Mouse (Mus musculus) neural tube, embryonic 15.5 days (tissue): ENCODE results near the gene Acaa1b. TPM values are rescaled to one million over a fixed set of nuclear protein-coding genes. Genes with fewer than 3 reads are reported as not detected.

Experiments used
- ATAC-seq: fragments of 200-750 bp; cut with Nextera tagmentation; 2 replicates; pipeline ENCODE4 v1.8.0; 2017; ENCODE audit warnings: mild to moderate bottlenecking, moderate TSS enrichment, moderate library complexity; ENCODE audit not compliant: low FRiP score
- H3K27ac ChIP-seq: fragments of 300-500 bp; sonication (generic); replicated peaks from 2 replicates; pipeline ENCODE4 v1.5.1; 2015; ENCODE audit warnings: mild to moderate bottlenecking, inconsistent platforms
- H3K27me3 ChIP-seq: fragments of 300-500 bp; sonication (generic); replicated peaks from 2 replicates; pipeline ENCODE4 v1.6.1; 2015; ENCODE audit warnings: inconsistent platforms
- H3K36me3 ChIP-seq: fragments of 300-500 bp; sonication (generic); 2 replicates; pipeline ENCODE4 v1.6.1; 2015; ENCODE audit warnings: inconsistent platforms
- H3K4me1 ChIP-seq: fragments of 300-500 bp; sonication (generic); 2 replicates; pipeline ENCODE4 v1.6.1; 2015; ENCODE audit warnings: inconsistent platforms
- H3K4me2 ChIP-seq: fragments of 300-500 bp; sonication (generic); 2 replicates; pipeline ENCODE4 v1.6.1; 2015; ENCODE audit warnings: inconsistent platforms, mild to moderate bottlenecking, moderate library complexity
- H3K4me3 ChIP-seq: fragments of 300-500 bp; sonication (generic); replicated peaks from 2 replicates; pipeline ENCODE4 v1.5.1; 2015; ENCODE audit warnings: mild to moderate bottlenecking, inconsistent platforms
- H3K9ac ChIP-seq: fragments of 300-500 bp; sonication (generic); replicated peaks from 2 replicates; pipeline ENCODE4 v1.6.1; 2015; ENCODE audit warnings: mild to moderate bottlenecking, inconsistent platforms
- H3K9me3 ChIP-seq: fragments of 300-500 bp; sonication (generic); replicated peaks from 2 replicates; pipeline ENCODE4 v1.6.1; 2016; ENCODE audit warnings: inconsistent platforms
- WGBS: fragments of 180-500 bp; shearing (Covaris S2); methylation state at CpG from one replicate; pipeline ENCODE4 v1.1.7; 2015; ENCODE audit warnings: mixed read lengths; 5-methylcytosine and 5-hydroxymethylcytosine counted together
- polyA plus RNA-seq: library from polyadenylated mRNA; unstranded; fragments of >200 nt; fragmentation: Nextera tagmentation; extraction: Ambion mirVana; gene quantifications from 2 replicates; pipeline ENCODE4 v1.2.1, GENCODE M21; 2015

The Acaa1b gene
- polyA plus RNA-seq, 1 experiment from 2014 or later = 5.6 TPM

DNA sequence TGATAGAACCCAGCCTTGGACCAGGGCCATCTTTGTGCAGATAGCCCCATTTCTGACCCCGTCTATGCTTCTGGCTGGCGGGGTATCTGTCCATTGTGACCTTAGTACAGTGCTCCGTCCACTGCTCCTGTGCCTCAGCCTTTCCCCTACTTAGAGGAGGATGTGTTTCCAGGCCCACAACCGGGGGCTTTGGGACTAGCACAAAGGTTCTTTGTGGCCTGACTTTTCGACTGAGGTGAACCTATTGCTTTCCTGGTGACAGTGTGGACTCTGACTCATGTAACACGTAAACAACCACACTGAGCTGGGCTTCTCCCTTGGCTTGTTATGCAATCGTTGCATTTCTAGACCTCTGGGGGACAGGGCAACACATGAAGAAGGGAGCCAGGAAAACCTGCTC lies 7.8 kb upstream of the Acaa1b start:
- Histone ChIP-seq H3K4me3 (no peak overlapping the region), H3K9me3 (no peaks in the 10 kb centered on the region), H3K9ac (no peak overlapping the region), H3K4me1 (no peaks in the 10 kb centered on the region), H3K27ac (no peak overlapping the region), H3K27me3 (no peaks in the 10 kb centered on the region), H3K4me2 (no peak overlapping the region), H3K36me3 (no peaks in the 10 kb centered on the region)
- no peak for ATAC-seq
- WGBS = 86% methylated on average over 7 of the region's 7 CpGs

DNA sequence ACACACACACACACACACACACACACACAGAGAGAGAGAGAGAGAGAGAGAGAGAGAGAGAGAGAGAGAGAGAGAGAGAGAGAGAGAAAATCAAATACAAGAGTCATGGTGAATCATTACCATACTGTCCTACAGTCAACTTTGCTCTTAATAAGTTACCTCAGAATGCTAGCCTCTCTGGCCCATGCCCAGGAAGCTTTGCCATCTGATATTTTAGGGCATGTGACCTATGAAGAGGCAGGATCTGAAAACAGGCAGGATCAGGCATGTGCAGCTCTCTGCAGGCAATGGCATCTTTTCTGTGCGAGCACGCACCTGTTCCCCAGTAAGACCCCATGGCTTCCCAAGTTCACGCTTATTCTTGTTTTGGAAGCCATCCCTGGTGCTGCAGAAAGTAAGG lies 3.8 kb upstream of the Acaa1b start:
- H3K4me3 ChIP-seq = no peak overlapping the region
- no peak for ATAC-seq
- H3K9ac ChIP-seq = no peak overlapping the region
- WGBS = 85% methylated on average over 3 of the region's 3 CpGs
- H3K4me2 ChIP-seq = no peak overlapping the region
- H3K27ac ChIP-seq = no peak overlapping the region
- H3K4me1 ChIP-seq = peaks cover 11% of the 10 kb centered on the region
- H3K36me3 ChIP-seq = no peaks in the 10 kb centered on the region
- no peaks in the 10 kb centered on the region for H3K9me3 ChIP-seq
- peaks cover 12% of the 10 kb centered on the region for H3K27me3 ChIP-seq

DNA sequence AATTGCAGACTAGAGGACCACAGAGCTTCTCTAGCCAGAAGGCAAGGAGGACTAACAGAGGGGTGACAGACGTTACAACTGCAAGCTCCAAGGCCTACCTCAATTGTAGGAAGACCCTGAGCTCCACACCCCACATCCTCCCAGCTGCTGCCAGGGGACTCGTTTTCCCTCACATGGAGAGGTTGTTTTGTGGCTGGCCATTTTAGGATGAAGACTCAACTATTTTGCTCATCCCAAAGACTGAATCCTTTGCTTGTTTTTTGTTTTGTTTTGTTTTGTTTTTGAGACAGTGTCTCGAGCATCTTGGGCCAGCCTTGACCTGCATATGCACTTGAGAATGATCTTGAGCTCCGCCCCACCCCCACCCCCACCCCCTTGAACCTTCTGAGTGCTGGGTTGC lies 2.0 kb upstream of the Acaa1b start, which contains the start of gene Gm47289:
Gm47289 (plus strand) TSS at position 301 of the 400 bp plus-strand sequence.
- peaks cover 20% of the 10 kb centered on the region for H3K27me3 ChIP-seq
- peaks cover 11% of the 10 kb centered on the region for H3K4me1 ChIP-seq
- ATAC-seq = no peak
- H3K27ac ChIP-seq = no peak within 1 kb of the TSS
- no peaks in the 10 kb centered on the region for H3K9me3 ChIP-seq
- H3K4me2 ChIP-seq = no peak within 1 kb of the TSS
- WGBS = 56% methylated on average over 4 of the region's 4 CpGs
- no peaks in the 10 kb centered on the region for H3K36me3 ChIP-seq
- H3K9ac ChIP-seq = no peak within 1 kb of the TSS
- H3K4me3 ChIP-seq = no peak within 1 kb of the TSS

DNA sequence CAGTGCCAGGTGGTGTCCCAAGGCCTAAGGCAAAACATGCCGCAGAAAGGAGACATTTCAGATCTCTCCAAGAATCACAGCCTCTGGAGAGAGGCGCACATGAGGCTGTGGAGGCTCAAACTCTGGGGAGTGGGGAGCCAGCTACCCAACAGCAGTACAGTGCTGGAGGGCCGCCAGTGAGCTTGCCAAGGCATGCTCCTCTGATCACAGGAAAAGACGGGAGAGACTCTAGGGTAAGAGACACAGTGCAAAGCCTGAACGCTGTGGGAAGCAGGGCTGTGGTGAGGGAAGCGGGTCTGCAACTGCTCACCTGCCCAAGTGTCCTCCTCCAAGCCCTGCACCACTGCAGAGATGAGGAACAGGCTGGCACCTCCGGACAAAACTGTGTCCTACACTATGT lies 1.1 kb downstream of the Acaa1b start:
- H3K36me3 ChIP-seq = no peaks in the 10 kb centered on the region
- H3K4me2 ChIP-seq = peak overlapping the region; percentile 70
- peaks cover 11% of the 10 kb centered on the region for H3K4me1 ChIP-seq
- H3K27ac ChIP-seq = no peak overlapping the region
- peaks cover 20% of the 10 kb centered on the region for H3K27me3 ChIP-seq
- no peak overlapping the region for H3K9ac ChIP-seq
- 61% methylated on average over 7 of the region's 7 CpGs for WGBS
- 0 out of 2 replicates have a peak, but pooled peaks have one; percentile 15 for ATAC-seq
- H3K9me3 ChIP-seq = no peaks in the 10 kb centered on the region
- H3K4me3 ChIP-seq = peak overlapping the region; percentile 57

DNA sequence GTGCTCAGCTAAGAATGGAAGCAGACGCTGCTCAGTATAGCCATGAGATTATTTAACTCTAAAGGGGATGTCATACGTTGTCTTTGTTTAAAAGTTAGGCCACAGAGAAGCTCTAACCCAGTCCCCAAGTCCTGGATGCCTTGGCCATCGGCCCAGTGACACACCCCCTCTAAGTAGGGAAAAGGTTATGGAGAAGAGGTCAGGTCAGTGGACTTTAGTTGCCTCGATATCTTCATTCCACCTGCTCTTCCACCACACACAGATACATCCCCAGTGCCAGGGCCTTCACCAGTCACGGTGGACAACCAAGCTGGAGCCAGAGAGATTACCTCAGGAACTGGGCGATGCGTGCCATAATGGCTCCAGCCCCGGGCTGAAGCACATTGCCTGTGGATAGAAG lies 1.5 kb downstream of the Acaa1b start:
- WGBS = 86% methylated on average over 8 of the region's 8 CpGs

DNA sequence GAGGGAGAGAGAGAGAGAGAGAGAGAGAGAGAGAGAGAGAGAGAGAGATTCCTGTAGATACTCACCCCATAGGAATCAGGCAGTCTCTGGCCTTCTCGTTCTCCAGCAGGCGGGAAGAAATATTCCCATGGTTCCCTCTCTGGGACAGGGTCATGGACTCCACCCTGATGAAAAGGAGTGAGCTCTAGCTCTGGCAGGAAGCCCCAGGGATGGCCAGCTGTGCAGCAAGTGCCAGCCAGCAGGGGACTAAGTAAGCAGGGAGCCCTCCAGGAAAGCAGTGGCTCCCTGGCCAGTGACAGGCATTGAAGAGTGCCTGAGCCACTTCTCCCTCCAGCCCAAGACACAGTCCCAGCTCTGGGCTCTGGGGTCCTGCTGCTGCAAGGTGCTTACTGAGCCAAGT lies 5.1 kb downstream of the Acaa1b start:
- Histone ChIP-seq H3K36me3 (no peaks in the 10 kb centered on the region), H3K9me3 (no peaks in the 10 kb centered on the region), H3K4me3 (no peak overlapping the region), H3K27me3 (peaks cover 12% of the 10 kb centered on the region), H3K27ac (no peak overlapping the region), H3K4me1 (peaks cover 10% of the 10 kb centered on the region), H3K4me2 (no peak overlapping the region), H3K9ac (no peak overlapping the region)
- 73% methylated on average over 2 of the region's 2 CpGs for WGBS
- ATAC-seq = no peak

More for the DNA sequence above, 1.5 kb downstream of the Acaa1b start:
- Histone ChIP-seq H3K36me3 (no peaks in the 10 kb centered on the region), H3K4me2 (no peak overlapping the region), H3K27ac (no peak overlapping the region), H3K9me3 (no peaks in the 10 kb centered on the region), H3K4me3 (no peak overlapping the region), H3K4me1 (peaks cover 11% of the 10 kb centered on the region), H3K27me3 (peaks cover 20% of the 10 kb centered on the region), H3K9ac (no peak overlapping the region)
- ATAC-seq = no peak

DNA sequence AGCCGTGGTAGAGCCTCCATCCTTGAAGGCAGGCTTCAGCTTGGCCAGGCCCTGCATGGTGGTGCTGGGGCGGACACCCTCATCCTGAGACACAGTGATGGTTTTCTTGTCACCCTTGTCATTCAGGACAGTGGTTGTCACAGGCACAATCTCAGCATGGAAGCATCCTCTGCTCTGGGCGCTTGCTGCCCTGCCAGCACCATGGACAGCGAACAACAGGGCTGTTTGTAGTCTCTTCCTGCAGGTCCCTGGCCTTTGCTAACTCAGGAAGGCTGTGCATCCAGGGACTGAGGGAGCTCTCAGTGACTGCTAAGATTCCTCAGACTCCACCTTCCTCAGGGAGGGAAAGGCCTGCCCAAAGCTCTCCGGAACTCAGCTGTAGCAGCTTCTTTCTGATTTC lies 7.3 kb downstream of the Acaa1b start:
- no peaks in the 10 kb centered on the region for H3K27me3 ChIP-seq
- H3K9ac ChIP-seq = no peak overlapping the region
- no peaks in the 10 kb centered on the region for H3K9me3 ChIP-seq
- 35% methylated on average over 5 of the region's 5 CpGs for WGBS
- no peak overlapping the region for H3K27ac ChIP-seq
- no peak overlapping the region for H3K4me2 ChIP-seq
- no peaks in the 10 kb centered on the region for H3K4me1 ChIP-seq
- ATAC-seq = no peak
- no peaks in the 10 kb centered on the region for H3K36me3 ChIP-seq
- H3K4me3 ChIP-seq = no peak overlapping the region

DNA sequence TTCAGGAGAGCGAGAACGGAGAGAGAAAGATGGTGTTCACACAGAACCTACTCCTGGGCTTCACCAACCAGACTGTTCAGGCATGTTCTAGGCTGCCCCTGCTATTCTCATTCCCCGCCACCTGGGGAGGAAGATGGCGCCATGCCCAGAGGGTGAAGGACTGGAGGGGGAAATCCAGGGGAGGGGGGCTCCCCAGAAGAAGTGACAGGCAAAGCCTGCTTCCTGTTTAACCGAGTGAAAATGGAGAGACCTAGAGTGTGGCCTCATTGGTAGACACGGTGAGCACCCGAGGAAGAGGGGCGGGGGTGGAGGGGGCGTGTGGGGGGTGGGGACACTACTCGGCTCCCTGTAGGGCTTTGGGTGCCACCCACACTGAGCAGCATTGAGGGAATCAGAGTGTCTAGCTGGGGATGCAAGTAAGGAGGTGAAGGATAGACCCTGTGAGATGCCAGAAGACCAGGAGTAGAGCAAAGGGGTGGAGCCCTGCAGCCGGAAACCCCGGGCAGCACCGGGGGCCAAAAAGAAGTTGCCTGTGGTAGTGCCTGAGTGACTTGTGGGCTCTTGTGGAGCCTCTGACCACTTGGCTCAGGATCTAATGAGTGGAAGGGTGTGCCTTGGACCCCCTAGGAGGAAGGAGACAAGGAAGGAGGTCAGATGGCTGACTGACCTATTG lies 10.7 kb downstream of the Acaa1b start:
- Histone ChIP-seq H3K9ac (no peak overlapping the region), H3K36me3 (no peaks in the 10 kb centered on the region), H3K4me3 (no peak overlapping the region), H3K4me1 (no peaks in the 10 kb centered on the region), H3K27ac (no peak overlapping the region), H3K9me3 (no peaks in the 10 kb centered on the region), H3K4me2 (no peak overlapping the region), H3K27me3 (no peaks in the 10 kb centered on the region)
- no peak for ATAC-seq
- WGBS = 81% methylated on average over 13 of the region's 13 CpGs

DNA sequence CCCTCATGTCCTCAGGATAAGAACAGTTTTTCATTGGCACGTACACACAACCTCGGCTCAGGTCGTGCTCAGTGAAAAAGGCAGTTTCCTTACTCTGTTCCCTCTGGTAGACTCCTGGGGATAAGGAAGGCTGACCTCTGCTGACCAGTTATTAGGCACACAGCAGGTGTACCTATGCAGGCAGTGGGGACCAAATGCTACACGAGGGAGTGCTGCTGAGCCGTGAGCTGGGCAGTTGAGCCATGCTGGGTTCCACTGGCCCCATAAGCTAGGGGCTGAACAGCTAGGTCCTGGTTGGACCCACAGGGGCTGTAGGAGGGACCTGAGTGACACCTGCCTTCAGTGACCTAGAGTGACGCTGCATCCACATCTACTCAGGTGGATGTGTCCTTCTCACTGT lies 11.3 kb downstream of the Acaa1b start:
- Histone ChIP-seq H3K27ac (no peak overlapping the region), H3K9ac (no peak overlapping the region), H3K4me3 (no peak overlapping the region), H3K27me3 (no peaks in the 10 kb centered on the region), H3K36me3 (no peaks in the 10 kb centered on the region), H3K9me3 (no peaks in the 10 kb centered on the region), H3K4me2 (no peak overlapping the region), H3K4me1 (no peaks in the 10 kb centered on the region)
- no peak for ATAC-seq
- WGBS = 72% methylated on average over 6 of the region's 6 CpGs

DNA sequence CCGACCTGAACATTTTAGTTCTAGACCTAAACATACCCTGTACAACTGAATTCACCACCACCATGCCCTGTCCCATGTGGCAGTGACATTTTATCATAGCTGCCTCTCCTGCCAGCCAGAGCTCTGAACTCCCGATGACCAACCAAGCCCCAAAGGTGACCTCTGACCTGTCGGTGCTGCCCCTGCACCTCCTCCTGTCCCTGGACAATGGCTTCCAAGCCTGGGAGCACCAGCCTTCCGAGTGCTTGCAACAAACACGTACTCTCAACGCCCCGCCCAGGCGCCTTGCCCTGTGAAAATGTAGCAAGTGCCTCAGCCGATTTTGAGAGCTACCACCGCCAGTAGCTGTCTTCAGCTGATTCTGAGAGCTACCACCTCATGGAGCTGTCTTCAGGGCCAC lies 11.8 kb downstream of the Acaa1b start:
- ATAC-seq = no peak
- Histone ChIP-seq H3K4me3 (no peak overlapping the region), H3K27ac (no peak overlapping the region), H3K4me1 (no peaks in the 10 kb centered on the region), H3K9me3 (no peaks in the 10 kb centered on the region), H3K36me3 (no peaks in the 10 kb centered on the region), H3K9ac (no peak overlapping the region), H3K27me3 (no peaks in the 10 kb centered on the region), H3K4me2 (no peak overlapping the region)
- 67% methylated on average over 10 of the region's 10 CpGs for WGBS

DNA sequence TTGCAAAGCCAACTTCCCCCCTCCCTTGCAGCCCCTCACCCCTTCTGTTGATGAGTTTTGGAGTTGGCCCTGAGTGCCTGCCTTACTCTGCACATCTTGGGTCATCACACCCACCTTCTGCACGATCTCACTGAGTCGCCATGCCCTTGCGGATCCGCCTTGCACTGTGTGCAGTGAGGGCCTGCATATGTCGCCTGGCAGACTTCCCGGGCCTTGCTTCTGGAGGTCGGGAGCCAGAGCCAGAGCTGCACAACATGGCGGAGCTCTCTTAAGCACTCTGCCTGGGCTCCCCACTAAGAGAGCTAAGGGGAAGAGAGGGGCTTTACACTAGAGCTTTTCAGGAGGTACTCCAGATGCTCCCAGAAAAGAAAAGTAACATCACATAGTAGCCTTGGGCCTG lies 12.2 kb downstream of the Acaa1b start:
- WGBS = 77% methylated on average over 8 of the region's 8 CpGs
- Histone ChIP-seq H3K4me3 (no peak overlapping the region), H3K4me1 (no peaks in the 10 kb centered on the region), H3K9ac (no peak overlapping the region), H3K4me2 (no peak overlapping the region), H3K36me3 (no peaks in the 10 kb centered on the region), H3K27ac (no peak overlapping the region), H3K9me3 (no peaks in the 10 kb centered on the region), H3K27me3 (no peaks in the 10 kb centered on the region)
- ATAC-seq = no peak

DNA sequence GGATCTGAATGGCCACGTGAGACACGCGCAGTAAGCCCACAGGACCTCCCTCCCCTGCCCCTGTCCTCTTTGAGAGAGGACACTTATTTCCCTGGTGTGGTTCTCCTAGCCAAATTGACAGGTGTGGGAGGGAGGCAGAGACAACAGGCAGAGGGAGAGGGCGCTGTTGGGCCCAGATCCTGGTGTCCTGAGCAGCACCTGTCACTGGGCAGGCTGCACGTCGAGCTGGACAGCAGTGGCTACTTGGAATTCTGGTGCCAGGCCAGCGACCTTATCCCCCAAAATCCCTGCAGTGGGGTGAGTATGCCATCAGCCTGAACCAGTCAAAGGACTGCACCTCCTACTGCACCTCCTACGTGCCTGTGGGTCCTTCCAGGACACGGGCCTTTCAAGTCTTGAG lies 13.5 kb downstream of the Acaa1b start:
- H3K27me3 ChIP-seq = no peaks in the 10 kb centered on the region
- 76% methylated on average over 9 of the region's 9 CpGs for WGBS
- no peak overlapping the region for H3K4me3 ChIP-seq
- H3K36me3 ChIP-seq = no peaks in the 10 kb centered on the region
- no peak overlapping the region for H3K9ac ChIP-seq
- no peak for ATAC-seq
- H3K9me3 ChIP-seq = no peaks in the 10 kb centered on the region
- no peak overlapping the region for H3K4me2 ChIP-seq
- H3K27ac ChIP-seq = no peak overlapping the region
- H3K4me1 ChIP-seq = no peaks in the 10 kb centered on the region
